ENCODE assay signal across 26 mouse cellular contexts in genomic region chr8:66503381-66503780, GRCm38 (mm10). TPM values are rescaled to one million over a fixed set of nuclear protein-coding genes. Genes with fewer than 3 reads are reported as not detected.
DNase-seq lines count a peak whose midpoint lies in the region; TF ChIP-seq lines count a peak whose summit lies in the region.
"Had no signal": no experiment of that assay in that cellular context is flagged by ENCODE, and none has a peak within 500 bp of the region (broad histone marks: within the 10 kb centered on the region; RNA-seq: fewer than 3 reads in every experiment).

No protein-coding gene starts in this region.

- no peak for TF ChIP-seq POLR2A in CH12.LX (IDR thresholded peaks at IDR 0.05; ENCODE audit: low read depth, low read length)

- H3K27ac ChIP-seq in CH12.LX (ENCODE audit: insufficient read depth, low read depth): no peak overlapping the region

- TF ChIP-seq EP300 in CH12.LX (IDR thresholded peaks at IDR 0.05; ENCODE audit: low read length): peak; percentile 93

- no peaks in the 10 kb centered on the region for H3K9me3 ChIP-seq in CH12.LX (replicated peaks; ENCODE audit: low read length)
- H3K9me3 ChIP-seq: G1E had no signal

- in situ Hi-C loops in CH12.LX (cut with MboI; ENCODE audit: low pct_ligation_motif_present, low pct_unique_long_range_greater_than_20kb, low sequenced_read_pairs): no loop called here

- H3K9ac ChIP-seq in CH12.LX (ENCODE audit: insufficient read depth, low read depth): no peak overlapping the region

- peaks cover 7 to 17% of the 10 kb centered on the region in 2 experiments; a peak in 3 of 4 replicates for H3K4me1 ChIP-seq in CH12.LX (ENCODE audit: control insufficient read depth in 1 of 2, insufficient read depth in 2 of 2)

- no peaks in the 10 kb centered on the region for H3K79me2 ChIP-seq in CH12.LX (replicated peaks; ENCODE audit: control insufficient read depth, extremely low read depth, insufficient read depth, poor library complexity, severe bottlenecking)

- H3K27me3 ChIP-seq in CH12.LX (replicated peaks): no peaks in the 10 kb centered on the region
- H3K27me3 ChIP-seq in splenic B cell, adult 2 months (ENCODE audit: control insufficient read depth, insufficient read depth, low read length, poor library complexity, severe bottlenecking): no peaks in the 10 kb centered on the region

- dilution Hi-C loops in CH12.LX (cut with MboI; ENCODE audit: extremely low pct_ligation_motif_present, extremely low pct_unique_long_range_greater_than_20kb, low sequenced_read_pairs): no loop called here

- TF ChIP-seq RAD21 in CH12.LX (IDR thresholded peaks at IDR 0.05; ENCODE audit: low read depth, low read length): no peak; the same call in 1 of the 2 replicates

- no peak overlapping the region for H3K4me3 ChIP-seq in CH12.LX (replicated peaks in 1 of 3; ENCODE audit: low read depth in 2 of 3, low read length in 2 of 3, poor library complexity in 1 of 3)

- H3K4me2 ChIP-seq in CH12.LX (ENCODE audit: insufficient read depth, low read depth, poor library complexity, severe bottlenecking): no peak overlapping the region; the same call in 1 of the 2 replicates

- H3K36me3 ChIP-seq in CH12.LX (replicated peaks in 1 of 2; ENCODE audit: control insufficient read depth in 1 of 2, insufficient read depth in 1 of 2, low read length in 1 of 2): no peaks in the 10 kb centered on the region
- no peaks in the 10 kb centered on the region for H3K36me3 ChIP-seq in splenic B cell, adult 2 months (ENCODE audit: control insufficient read depth, insufficient read depth, low read length, poor library complexity, severe bottlenecking)
- H3K36me3 ChIP-seq: G1E had no signal

- TF ChIP-seq CTCF in CH12.LX (conservative IDR thresholded peaks at IDR 0.05 in 1 of 2, IDR thresholded peaks at IDR 0.05 in 1 of 2; ENCODE audit: low read depth in 2 of 2, low read length in 2 of 2): 0 out of 4 replicates have a peak, but pooled peaks of 1 of the 2 experiments have one; percentile 20

- DNase-seq in A20 (ENCODE audit: low read depth, low spot score): peak; percentile 85
- DNase-seq in CH12.LX (ENCODE audit: extremely low read depth): peak; percentile 84
- peak; percentile 28 for DNase-seq in splenic B cell, adult 2 months (ENCODE audit: low read depth, low spot score)
- no peak for DNase-seq in adrenal gland, postnatal 14 days
- DNase-seq in cerebellum, adult 18-20 months: no peak
- no peak for DNase-seq in gastrocnemius, adult 8-10 months (ENCODE audit: low spot score in 2 of 2)
- DNase-seq: adrenal gland, adult 2 months; adrenal gland, adult 8-10 months; adrenal gland, postnatal 10 days; adrenal gland, postnatal 25 days; adrenal gland, postnatal 36 days; B cell, adult 2 months; cerebellum, adult 11 months; cerebellum, adult 11-12 months; cerebellum, adult 2 months; cerebellum, adult 8-10 months; cerebellum, adult 9-10 months; cerebellum, adult 9-11 months had no signal

TF ChIP-seq in CH12.LX, 34 proteins besides CTCF, POLR2A, EP300 and RAD21:
- TF ChIP-seq RCOR1 (conservative IDR thresholded peaks at IDR 0.05; ENCODE audit: low read depth, low read length) (peak; percentile 71; the same call in 1 of the 2 replicates), ETS1 (conservative IDR thresholded peaks at IDR 0.05; ENCODE audit: low read depth, low read length) (peak; percentile 8; the same call in 1 of the 2 replicates), E2F4 (IDR thresholded peaks at IDR 0.05; ENCODE audit: insufficient replicate concordance, low read depth, low read length) (no peak), MAX (IDR thresholded peaks at IDR 0.05; ENCODE audit: low read length) (peak; percentile 39; the same call in 1 of the 2 replicates), JUND (conservative IDR thresholded peaks at IDR 0.05; ENCODE audit: low read depth, low read length) (peak; percentile 54; the same call in 1 of the 2 replicates), CHD2 (IDR thresholded peaks at IDR 0.05; ENCODE audit: low read length) (no peak), UBTF (IDR thresholded peaks at IDR 0.05; ENCODE audit: low read depth, low read length) (no peak), JUN (IDR thresholded peaks at IDR 0.05; ENCODE audit: insufficient read depth, low read depth, low read length) (no peak; the same call in 1 of the 2 replicates), TCF12 (IDR thresholded peaks at IDR 0.05; ENCODE audit: low read depth, low read length) (peak; percentile 71), SIN3A (IDR thresholded peaks at IDR 0.05; ENCODE audit: low read length) (peak; percentile 60; the same call in 1 of the 2 replicates), BHLHE40 (IDR thresholded peaks at IDR 0.05; ENCODE audit: low read depth, low read length) (peak; percentile 31; the same call in 1 of the 2 replicates), MYC (IDR thresholded peaks at IDR 0.05; ENCODE audit: low read depth, low read length) (peak; percentile 69; the same call in 1 of the 2 replicates), IRF4 (IDR thresholded peaks at IDR 0.05; ENCODE audit: low read depth, low read length) (peak; percentile 87), PAX5 (IDR thresholded peaks at IDR 0.05; ENCODE audit: low read length) (no peak), ZNF384 (IDR thresholded peaks at IDR 0.05; ENCODE audit: low read depth, low read length) (no peak), NRF1 (IDR thresholded peaks at IDR 0.05; ENCODE audit: low read depth, low read length) (no peak), ZC3H11A (IDR thresholded peaks at IDR 0.05; ENCODE audit: low read depth, low read length) (no peak)

RNA-seq across cellular contexts. Expression of gene Tktl2, which starts 8.2 kb away (rescaled TPM):
- not detected in 2 replicates for total RNA-seq in CH12.LX (2012; rRNA removed)
- total RNA-seq in CH12.LX (2014; rRNA removed): not detected in 2 replicates
- polyA plus RNA-seq in CH12.LX (2012; ENCODE audit: insufficient read length, low read depth): not detected in 2 replicates
- not detected in 2 replicates for total RNA-seq in adrenal gland, postnatal 14 days (2021)
- not detected for total RNA-seq in gastrocnemius, adult 8-10 months (2022)
- total RNA-seq: adrenal gland, adult 18-20 months; adrenal gland, adult 2 months; adrenal gland, adult 8-10 months; adrenal gland, postnatal 10 days; adrenal gland, postnatal 25 days; adrenal gland, postnatal 36 days; adrenal gland, postnatal 4 days; MEL had no signal
- polyA plus RNA-seq: activated CD4-positive, CD25-positive, alpha-beta regulatory T cell, adult 4 months; adrenal gland, adult 2 months; C2C12; CD4-positive, CD25-positive, alpha-beta regulatory T cell, adult 4 months; G1E; Patski had no signal

RNA-seq across cellular contexts. Expression of gene Tma16, which starts 17.1 kb away (rescaled TPM):
- total RNA-seq in CH12.LX (2012; rRNA removed) (13.7 and 19.9 TPM in 2 replicates), CH12.LX (2014; rRNA removed) (36.0 and 43.5 TPM in 2 replicates)
- polyA plus RNA-seq in CH12.LX (2012; ENCODE audit: insufficient read length, low read depth): 36.5 TPM in 2 replicates
- 8.2 and 9.3 TPM in 2 replicates for total RNA-seq in adrenal gland, postnatal 14 days (2021)
- 1 to 10 TPM; 4.0 to 4.9 (median 4.4) TPM for total RNA-seq in gastrocnemius, adult 8-10 months (2022)

Comparison
In these comparisons a context has a peak if more than half of its experiments do, and no peak if none do; other contexts are left out.
1. DNase-seq: peak in A20 (single experiment), CH12.LX (single experiment) and splenic B cell, adult 2 months (single experiment); none in adrenal gland, postnatal 14 days (single experiment), cerebellum, adult 18-20 months (0 of 2) and gastrocnemius, adult 8-10 months (0 of 2).